Mouse (Mus musculus) liver, embryonic 14.5 days (tissue): Measurements from ENCODE around the gene Zfp740.

Experiments
- CTCF ChIP-seq: IDR thresholded peaks from 2 replicates; pipeline ENCODE4 v1.5.1; 2016; ENCODE audit warnings: antibody characterized with exemption, low read depth, control low read depth
- EP300 ChIP-seq: IDR thresholded peaks from 2 replicates; pipeline ENCODE4 v1.6.1; 2016; ENCODE audit warnings: antibody characterized with exemption, low read depth

DNA sequence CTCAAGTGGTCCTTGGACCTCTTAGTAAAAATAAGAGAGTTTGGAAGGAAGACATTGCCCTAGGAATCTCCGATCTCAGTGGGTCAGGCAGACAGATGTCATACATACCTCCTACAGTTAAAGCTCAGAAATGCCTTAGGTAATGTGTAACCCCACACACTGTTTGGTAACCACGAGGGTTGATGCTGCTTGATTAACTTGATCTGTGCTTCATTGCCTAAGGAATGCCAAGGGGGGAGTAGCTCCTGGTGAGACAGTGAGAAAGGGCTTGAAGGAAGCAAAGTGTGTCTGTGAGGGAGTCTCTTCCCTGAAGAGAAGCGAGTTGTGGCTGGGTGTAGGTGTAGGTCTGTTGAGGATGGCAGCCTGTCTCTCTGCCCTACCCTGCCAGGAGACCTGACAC, 4.3 kb downstream of the Zfp740 start:
- no peak for TF ChIP-seq EP300
- no peak for TF ChIP-seq CTCF
